Mouse (Mus musculus): ENCODE measurements around the gene Pik3ip1. TPM values are rescaled to one million over a fixed set of nuclear protein-coding genes. Genes with fewer than 3 reads are reported as not detected.

Pik3ip1 gene
- polyA plus RNA-seq, 1 experiment from 2014 or later, result 14.8 TPM

- Histone ChIP-seq H3K4me2 (ENCODE audit: low read length) (no peak overlapping the region), H3K4me1 (replicated peaks; ENCODE audit: insufficient read depth, low read length) (peaks cover 5% of the 10 kb centered on the region), H3K9ac (ENCODE audit: low read depth, low read length) (no peak overlapping the region), H3K27me3 (ENCODE audit: insufficient read depth, low read length) (no peaks in the 10 kb centered on the region), H3K4me3 (replicated peaks; ENCODE audit: low read depth, low read length) (no peak overlapping the region), H3K27ac (no peak overlapping the region), H3K9me3 (replicated peaks; ENCODE audit: low read length) (no peaks in the 10 kb centered on the region), H3K36me3 (ENCODE audit: insufficient read depth, low read length) (no peaks in the 10 kb centered on the region)
- ATAC-seq (replicated peaks; ENCODE audit: low FRiP score, low read depth) (no peak), DNase-seq (ENCODE audit: low spot score) (no peak)
- no peak for TF ChIP-seq CTCF (IDR thresholded peaks at IDR 0.05; ENCODE audit: low read depth)
- WGBS, result 74% methylated on average over 11 of the region's 11 CpGs
Measured at GRCm38 (mm10) chr11:3328806-3329775, 1.1 kb upstream of the Pik3ip1 start.

- ATAC-seq (replicated peaks; ENCODE audit: low FRiP score, low read depth) (peak; percentile 29; the same call in 1 of the 2 replicates), DNase-seq (ENCODE audit: low spot score) (peak; percentile 93)
- TF ChIP-seq CTCF (IDR thresholded peaks at IDR 0.05; ENCODE audit: low read depth), result peak; percentile 63
- peak overlapping the region; percentile 65 for H3K9ac ChIP-seq (ENCODE audit: low read depth, low read length)
- H3K9me3 ChIP-seq (replicated peaks; ENCODE audit: low read length), result no peaks in the 10 kb centered on the region
- no peaks in the 10 kb centered on the region for H3K27me3 ChIP-seq (ENCODE audit: insufficient read depth, low read length)
- H3K4me3 ChIP-seq (replicated peaks; ENCODE audit: low read depth, low read length), result peak overlapping the region; percentile 44
- H3K4me1 ChIP-seq (replicated peaks; ENCODE audit: insufficient read depth, low read length), result peaks cover 5% of the 10 kb centered on the region
- WGBS, result under 1% methylated on average over 9 of the region's 9 CpGs
- H3K4me2 ChIP-seq (ENCODE audit: low read length), result peak overlapping the region; percentile 94
- H3K36me3 ChIP-seq (ENCODE audit: insufficient read depth, low read length), result no peaks in the 10 kb centered on the region
- H3K27ac ChIP-seq, result peak overlapping the region; percentile 74
Measured at GRCm38 (mm10) chr11:3330566-3330965, 365 bp downstream of the Pik3ip1 start.

GRCm38 (mm10) chr11:3330991-3331750, 970 bp downstream of the Pik3ip1 start:
- Histone ChIP-seq H3K4me3 (replicated peaks; ENCODE audit: low read depth, low read length) (peak overlapping the region; percentile 44), H3K4me1 (replicated peaks; ENCODE audit: insufficient read depth, low read length) (peaks cover 5% of the 10 kb centered on the region), H3K4me2 (ENCODE audit: low read length) (peak overlapping the region; percentile 94), H3K27ac (peak overlapping the region; percentile 74), H3K9me3 (replicated peaks; ENCODE audit: low read length) (no peaks in the 10 kb centered on the region), H3K9ac (ENCODE audit: low read depth, low read length) (peak overlapping the region; percentile 65), H3K36me3 (ENCODE audit: insufficient read depth, low read length) (no peaks in the 10 kb centered on the region), H3K27me3 (ENCODE audit: insufficient read depth, low read length) (no peaks in the 10 kb centered on the region)
- WGBS, result 2% methylated on average over 14 of the region's 14 CpGs
- ATAC-seq (replicated peaks; ENCODE audit: low FRiP score, low read depth) (no peak), DNase-seq (ENCODE audit: low spot score) (peak; percentile 44)
- no peak for TF ChIP-seq CTCF (IDR thresholded peaks at IDR 0.05; ENCODE audit: low read depth)

- Histone ChIP-seq H3K27ac (peak overlapping the region; percentile 91), H3K9ac (ENCODE audit: low read depth, low read length) (peak overlapping the region; percentile 65), H3K9me3 (replicated peaks; ENCODE audit: low read length) (no peaks in the 10 kb centered on the region), H3K36me3 (ENCODE audit: insufficient read depth, low read length) (no peaks in the 10 kb centered on the region), H3K4me1 (replicated peaks; ENCODE audit: insufficient read depth, low read length) (peaks cover 5% of the 10 kb centered on the region), H3K4me2 (ENCODE audit: low read length) (peak overlapping the region; percentile 94), H3K4me3 (replicated peaks; ENCODE audit: low read depth, low read length) (peak overlapping the region; percentile 44), H3K27me3 (ENCODE audit: insufficient read depth, low read length) (no peaks in the 10 kb centered on the region)
- under 1% methylated on average over 75 of the region's 75 CpGs for WGBS
- peak; percentile 95 for ATAC-seq (replicated peaks; ENCODE audit: low FRiP score, low read depth)
- DNase-seq (ENCODE audit: low spot score), result peak; percentile 97
- peak; percentile 40; the same call in 1 of the 2 replicates for TF ChIP-seq CTCF (IDR thresholded peaks at IDR 0.05; ENCODE audit: low read depth)
Measured at GRCm38 (mm10) chr11:3331756-3332642, 1.8 kb downstream of the Pik3ip1 start.

- Histone ChIP-seq H3K9ac (ENCODE audit: low read depth, low read length) (no peak overlapping the region), H3K27ac (peak overlapping the region; percentile 91), H3K36me3 (ENCODE audit: insufficient read depth, low read length) (no peaks in the 10 kb centered on the region), H3K4me1 (replicated peaks; ENCODE audit: insufficient read depth, low read length) (peaks cover 5% of the 10 kb centered on the region), H3K27me3 (ENCODE audit: insufficient read depth, low read length) (no peaks in the 10 kb centered on the region), H3K4me3 (replicated peaks; ENCODE audit: low read depth, low read length) (no peak overlapping the region), H3K4me2 (ENCODE audit: low read length) (no peak overlapping the region), H3K9me3 (replicated peaks; ENCODE audit: low read length) (no peaks in the 10 kb centered on the region)
- DNase-seq (ENCODE audit: low spot score) (no peak), ATAC-seq (replicated peaks; ENCODE audit: low FRiP score, low read depth) (no peak)
- no peak for TF ChIP-seq CTCF (IDR thresholded peaks at IDR 0.05; ENCODE audit: low read depth)
- 92% methylated on average over 11 of the region's 11 CpGs for WGBS
Measured at GRCm38 (mm10) chr11:3333111-3333695, 3.0 kb downstream of the Pik3ip1 start.
